Mouse (Mus musculus) embryo, embryonic 10.5 days (tissue): ENCODE results near the gene Sardh.
A peak's percentile ranks its signal among the peaks of the same experiment; 100 is the strongest.

Source experiments
- DNase-seq: peaks from one replicate; pipeline ENCODE4 v3.0.0-alpha.2; 2015; ENCODE audit warnings: low spot score

Gene Sardh

DNA sequence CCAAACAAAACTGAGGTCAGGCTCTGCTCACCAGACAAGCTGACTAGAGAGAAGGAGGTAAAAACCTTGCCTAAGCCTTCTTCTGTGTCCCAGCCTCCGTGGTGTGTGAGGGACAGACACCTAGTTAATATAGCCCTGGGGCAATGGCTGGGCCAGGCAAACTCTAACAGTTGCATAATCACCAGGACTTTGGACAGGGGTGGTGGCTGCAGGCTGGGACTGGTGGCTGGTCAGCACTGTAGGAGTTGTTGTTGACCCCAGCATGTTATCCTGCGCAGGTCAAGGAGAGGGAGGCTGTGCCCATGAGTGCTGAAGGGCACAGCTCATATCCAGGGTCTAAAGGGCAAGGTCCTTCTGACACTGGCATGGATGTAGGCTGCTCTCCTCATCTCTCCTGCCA lies at the start of gene Sardh:
Gene Sardh (minus strand): TSS at position 127 of the 400 bp plus-strand sequence.
- no peak for DNase-seq

DNA sequence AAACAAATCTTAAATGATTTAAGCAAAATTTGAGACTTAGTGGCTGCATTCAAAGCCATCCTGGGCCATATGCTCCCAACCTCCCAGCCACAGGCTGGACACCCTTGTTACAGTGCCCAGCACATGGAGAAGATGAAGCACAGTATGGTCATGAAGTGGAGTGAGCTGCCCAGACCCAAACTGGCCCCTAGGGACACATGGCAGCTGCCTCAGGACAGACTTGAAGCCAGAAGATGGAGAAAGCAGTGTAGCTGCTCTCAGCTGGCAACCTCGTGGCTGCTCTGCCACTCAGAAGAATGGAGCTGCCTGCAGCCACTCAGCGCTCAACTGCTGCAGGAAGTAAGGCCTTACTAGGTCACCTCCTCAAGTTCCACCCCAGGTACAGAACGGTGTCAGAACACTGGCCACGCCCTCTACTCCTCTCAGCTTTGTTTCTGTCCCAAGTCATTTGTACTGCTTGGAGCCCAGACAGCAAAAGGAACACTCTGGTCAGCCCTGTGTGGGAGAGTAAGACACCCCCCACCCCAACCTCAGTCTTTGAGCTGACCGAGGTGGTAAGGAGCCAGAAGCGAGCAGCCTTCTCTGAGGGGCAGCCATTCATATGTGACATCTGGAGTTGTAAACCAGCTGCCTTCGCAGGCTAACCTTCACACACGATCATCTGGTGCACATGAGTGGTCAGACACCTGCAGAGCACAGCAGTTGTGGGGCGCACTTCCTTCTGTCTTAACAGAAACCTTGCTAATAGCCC lies 48.7 kb upstream of the Sardh start:
- DNase-seq = no peak

- no peak for DNase-seq
Measured at GRCm38 (mm10) chr2:27294777-27295176, 46.6 kb upstream of the Sardh start.

GRCm38 (mm10) chr2:27289019-27289418 lies 40.9 kb upstream of the Sardh start:
- DNase-seq = peak; percentile 94

- DNase-seq = no peak
Measured at GRCm38 (mm10) chr2:27286971-27287710, 39.0 kb upstream of the Sardh start.

GRCm38 (mm10) chr2:27284441-27284840 lies 36.3 kb upstream of the Sardh start:
- DNase-seq = no peak

DNA sequence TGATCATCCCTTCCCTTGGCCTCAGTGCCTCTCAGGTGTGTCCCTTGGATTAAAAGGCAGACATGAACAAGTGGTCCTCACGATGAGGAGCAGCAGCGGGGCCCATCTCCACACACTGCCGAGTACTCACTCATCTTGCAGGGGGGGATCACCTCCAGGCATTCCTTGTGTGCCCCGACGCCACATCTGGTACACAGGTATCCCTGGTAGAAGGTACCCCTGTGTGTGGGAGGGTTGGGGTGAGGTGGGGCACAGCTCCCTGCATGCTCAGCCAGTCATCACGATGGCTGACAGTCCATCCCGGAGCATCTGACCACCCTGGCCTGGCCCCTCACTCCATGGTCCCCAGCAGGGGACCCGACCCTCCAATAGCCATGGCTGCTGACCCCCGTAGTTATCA lies 33.6 kb upstream of the Sardh start:
- no peak for DNase-seq

- peak; percentile 86 for DNase-seq
Measured at GRCm38 (mm10) chr2:27280920-27281611, 32.9 kb upstream of the Sardh start.

DNA sequence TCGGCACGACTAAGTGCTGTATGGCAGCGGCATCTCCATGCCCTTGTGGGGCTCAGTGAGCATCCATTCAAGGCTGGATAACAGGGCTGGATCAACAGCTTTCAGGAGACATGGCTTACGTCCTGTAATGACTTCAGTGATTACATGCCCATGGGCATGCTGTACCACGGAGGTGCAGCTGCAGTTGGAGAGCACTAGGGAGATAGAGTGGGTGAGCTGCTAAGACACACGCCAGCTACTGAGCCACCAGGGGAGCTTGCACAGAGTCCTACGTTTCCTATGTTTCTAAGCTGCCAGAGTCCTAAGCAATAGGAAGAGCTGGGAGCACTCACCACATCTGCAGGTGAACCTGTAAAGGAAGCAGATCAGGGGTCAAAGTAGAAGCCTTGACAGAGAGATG lies 30.7 kb upstream of the Sardh start:
- no peak for DNase-seq

DNA sequence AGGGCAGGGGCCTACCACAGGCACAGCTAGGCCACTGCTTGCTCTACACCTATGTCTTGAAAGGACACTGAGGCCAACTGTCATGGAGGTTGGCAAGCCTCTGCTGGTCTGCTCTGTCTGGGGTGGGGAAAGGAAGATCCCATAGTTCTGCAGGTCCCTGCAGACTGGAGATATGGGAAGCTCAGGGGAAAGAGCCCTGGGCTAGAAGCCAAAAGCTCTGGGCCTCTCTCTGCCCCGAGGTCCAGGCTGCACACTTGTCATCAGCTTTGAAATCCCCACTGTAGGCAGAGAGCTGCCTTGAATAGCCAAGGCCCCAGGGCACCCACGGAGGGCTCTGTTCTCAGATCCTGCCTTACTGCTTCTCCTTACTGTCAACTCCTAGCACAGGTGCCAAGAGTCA lies 20.2 kb upstream of the Sardh start:
- no peak for DNase-seq

DNA sequence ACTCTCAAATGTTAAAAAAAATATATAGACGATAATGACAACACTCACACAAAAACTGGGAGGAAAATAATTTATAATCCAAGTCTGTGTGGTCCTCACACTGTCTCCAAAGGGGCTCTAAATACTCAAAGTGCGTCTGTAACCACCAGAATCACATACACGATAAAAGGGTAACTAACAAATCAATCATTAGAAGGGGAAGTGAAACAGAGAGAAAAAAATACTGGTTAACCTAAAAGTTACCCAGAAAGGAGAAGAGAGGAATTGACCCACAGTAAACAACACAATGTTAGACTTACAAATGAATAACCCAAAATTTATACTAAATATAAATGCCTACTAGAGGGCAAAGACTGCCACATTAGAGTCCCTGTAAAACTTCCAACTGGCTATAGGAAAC lies 17.7 kb upstream of the Sardh start:
- DNase-seq = no peak

DNA sequence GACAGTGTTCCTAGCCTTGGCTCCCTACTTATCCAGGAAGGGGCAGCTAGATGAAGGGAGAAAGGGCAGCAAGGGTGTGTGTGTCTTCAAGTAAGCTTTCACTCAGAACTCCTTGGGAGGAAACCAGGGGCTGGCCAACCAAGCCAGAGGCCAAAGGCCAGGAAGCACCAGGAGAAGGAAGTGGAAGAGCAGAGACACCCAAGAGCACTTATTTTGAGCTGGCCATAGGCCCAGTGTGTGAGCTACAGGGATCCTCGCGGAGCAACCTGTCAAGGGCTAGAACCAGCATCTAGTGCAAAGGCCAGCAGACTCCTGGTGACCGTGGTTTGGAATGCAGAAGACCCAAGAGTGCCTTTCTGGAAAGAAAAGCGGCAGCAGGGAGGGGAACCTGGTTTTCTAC lies 14.8 kb upstream of the Sardh start:
- no peak for DNase-seq

DNA sequence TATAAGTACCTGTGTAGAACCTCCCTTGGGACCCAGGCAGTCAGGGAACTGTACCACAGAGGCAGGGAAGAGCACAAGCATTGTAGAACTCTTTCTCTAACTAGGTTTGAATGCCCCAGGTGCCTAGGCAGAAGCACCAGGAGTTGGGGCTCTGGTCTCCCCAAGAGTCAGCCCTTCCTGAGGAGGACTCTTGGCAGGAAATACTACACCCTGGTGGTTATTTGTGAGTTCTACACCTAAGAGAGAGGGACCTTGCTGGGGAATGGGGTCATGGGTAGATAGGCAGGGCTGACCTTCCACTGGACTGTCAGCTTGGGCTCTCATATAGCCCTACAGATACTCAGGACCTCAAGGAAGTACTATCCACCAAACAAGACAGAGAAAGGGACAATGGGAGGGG lies 3.3 kb upstream of the Sardh start:
- DNase-seq = no peak

DNA sequence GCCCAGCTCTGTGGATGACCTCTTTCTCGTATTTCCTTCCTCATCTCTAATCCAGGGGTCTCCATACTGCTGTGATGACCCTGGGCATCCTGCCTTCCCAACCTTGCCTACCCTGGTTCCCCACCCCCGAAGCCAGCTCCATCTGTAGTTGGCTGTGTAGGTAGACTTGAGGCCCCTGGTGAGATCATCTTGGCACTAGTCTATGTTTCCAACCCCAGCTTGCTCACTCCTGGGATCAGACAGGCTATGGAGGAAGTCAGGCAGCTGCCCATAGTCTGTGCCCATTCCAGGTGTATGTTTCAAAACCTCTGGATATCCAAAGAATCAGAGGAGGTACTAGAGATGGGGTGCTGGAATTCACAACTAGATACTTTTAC lies 662 bp downstream of the Sardh start:
- no peak for DNase-seq

DNA sequence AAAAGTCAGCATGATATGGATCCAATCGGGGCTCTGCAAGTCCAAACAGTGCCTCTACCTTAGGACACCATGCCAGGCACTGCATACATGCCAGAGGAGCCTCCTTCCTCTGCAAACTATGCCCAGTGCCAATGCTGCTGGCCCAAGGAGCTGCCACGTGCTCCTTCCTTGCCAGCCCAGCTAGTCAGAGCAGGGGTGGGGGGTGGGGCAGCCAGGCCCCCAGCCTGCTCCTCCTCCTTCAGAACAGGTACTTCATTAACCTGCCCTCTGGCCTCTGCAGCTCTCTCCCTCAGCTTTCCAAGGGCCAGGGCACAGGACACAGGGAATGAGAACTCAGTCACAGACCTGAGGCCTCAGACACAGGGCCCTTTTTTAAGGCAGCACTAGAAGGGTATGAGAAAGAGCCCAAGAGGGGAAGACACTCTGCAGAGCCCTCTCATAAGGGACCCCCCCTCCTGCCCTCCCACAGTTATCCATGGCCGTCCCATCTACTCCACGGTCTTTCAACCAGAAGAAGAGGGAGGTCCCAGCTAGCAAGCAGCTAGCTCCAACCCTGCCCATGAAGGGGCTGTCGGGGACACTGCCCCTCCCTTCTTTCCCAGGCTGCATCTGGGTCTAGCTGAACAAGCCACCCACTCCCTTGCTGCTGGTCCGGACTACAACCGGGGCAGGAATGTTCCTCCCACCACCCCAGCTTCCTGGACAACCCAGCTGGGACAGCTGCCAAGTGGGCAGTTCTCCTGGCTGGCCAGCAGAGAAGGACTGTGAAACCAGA lies 1.2 kb downstream of the Sardh start:
- DNase-seq = no peak

- no peak for DNase-seq
Measured at GRCm38 (mm10) chr2:27245947-27246346, 2.2 kb downstream of the Sardh start.

DNA sequence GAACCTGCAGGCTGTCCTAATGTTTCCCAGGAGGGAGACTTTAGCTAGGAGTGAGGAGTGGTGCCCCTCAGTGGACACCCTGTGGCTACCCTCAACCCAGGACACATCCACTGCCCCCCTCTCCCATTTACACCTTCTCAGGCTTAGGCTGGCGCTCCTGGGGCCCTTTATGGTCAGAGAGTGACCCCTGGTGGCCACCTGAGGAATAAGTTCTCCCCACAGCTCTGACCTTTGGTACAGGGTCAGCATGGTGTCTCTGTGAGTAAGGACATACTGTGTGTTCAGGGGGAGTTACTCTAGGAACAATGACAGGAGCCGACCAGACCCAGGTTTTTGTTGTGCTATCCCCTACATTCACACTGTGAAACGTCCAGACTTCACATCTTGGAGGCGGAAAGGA lies 10.8 kb downstream of the Sardh start:
- peak; percentile 83 for DNase-seq

GRCm38 (mm10) chr2:27235729-27236128 lies 12.4 kb downstream of the Sardh start:
- peak; percentile 80 for DNase-seq

- no peak for DNase-seq
Measured at GRCm38 (mm10) chr2:27232376-27232775, 15.8 kb downstream of the Sardh start.

DNA sequence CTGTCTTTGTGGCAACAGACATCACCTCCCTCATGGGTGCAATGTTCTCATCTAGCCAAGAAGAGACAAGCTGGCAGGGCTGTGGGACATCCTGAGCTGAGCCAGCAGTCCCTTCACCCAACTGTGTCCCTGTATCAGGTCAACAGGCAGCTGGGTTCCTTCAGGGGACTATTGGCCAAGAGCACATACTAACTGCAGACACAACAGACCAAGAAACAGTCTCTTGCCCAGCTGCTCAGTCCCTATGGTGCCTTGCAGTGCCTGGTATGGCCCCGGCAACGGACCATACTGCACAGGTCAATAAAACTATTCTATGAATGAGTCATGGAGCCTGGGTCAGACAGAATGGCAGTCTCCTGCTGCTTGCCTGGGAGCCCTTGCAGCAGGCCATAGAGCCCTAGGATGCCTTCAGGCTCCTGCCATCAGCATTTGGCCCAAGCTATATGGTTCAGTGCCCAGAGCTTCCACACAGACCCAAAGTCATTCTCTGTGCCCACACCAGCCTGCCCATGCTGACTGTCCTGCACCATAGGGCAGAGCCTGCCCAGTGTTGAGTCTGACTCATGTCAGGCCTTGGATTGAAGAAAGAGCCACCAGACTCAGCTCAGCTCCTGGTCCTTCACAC lies 18.5 kb downstream of the Sardh start:
- DNase-seq = no peak

DNA sequence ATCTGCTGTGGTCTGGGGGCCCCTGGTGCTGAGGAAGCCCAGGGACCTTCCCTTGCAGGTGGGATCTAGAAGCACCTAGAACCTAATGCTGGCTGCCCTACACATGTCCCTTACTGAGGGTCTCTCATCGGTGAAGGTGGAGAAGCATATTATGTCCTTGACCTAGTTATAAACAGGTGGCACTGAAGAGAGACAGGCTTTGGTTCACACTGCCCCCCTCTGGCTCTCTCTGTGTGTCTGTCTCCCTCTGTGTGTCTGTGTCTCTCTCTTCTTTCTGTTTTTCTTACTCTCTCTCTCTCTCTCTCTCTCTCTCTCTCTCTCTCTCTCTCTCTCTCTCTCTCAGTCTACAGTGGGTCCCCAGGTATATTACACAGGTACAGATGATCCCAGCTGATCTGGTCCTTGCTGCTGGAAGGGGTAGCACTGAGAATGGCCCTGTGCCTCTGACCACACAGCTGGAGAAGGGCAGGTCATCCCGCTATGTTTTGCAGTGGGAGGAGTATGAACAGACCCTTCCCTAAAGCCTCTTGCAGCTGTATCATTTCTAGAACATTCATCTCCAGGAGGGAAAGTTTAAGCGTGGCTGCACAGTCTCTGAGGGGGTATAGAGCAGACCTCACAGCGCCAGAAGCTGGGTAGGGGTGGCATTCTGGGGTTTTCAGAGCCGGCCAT lies 19.2 kb downstream of the Sardh start:
- no peak for DNase-seq
